Mouse (Mus musculus) thymus, adult 2 months (tissue): ENCODE results near the gene Sap30bp.

ENCODE experiments used
- CTCF ChIP-seq: fragments of 200-500 bp; IDR thresholded peaks from 2 replicates; pipeline ENCODE4 v1.5.1; 2012; ENCODE audit warnings: mild to moderate bottlenecking, control low read depth, low read length, moderate library complexity, borderline replicate concordance; ENCODE audit not compliant: control insufficient read depth, poor library complexity, insufficient read depth; ENCODE audit errors: extremely low read depth
- POLR2A ChIP-seq: fragments of 200-500 bp; IDR thresholded peaks from 2 replicates; pipeline ENCODE4 v1.6.1; 2012; ENCODE audit warnings: mild to moderate bottlenecking, low read length, control low read depth, moderate library complexity; ENCODE audit not compliant: control insufficient read depth, poor library complexity, insufficient read depth; ENCODE audit errors: extremely low read depth

DNA sequence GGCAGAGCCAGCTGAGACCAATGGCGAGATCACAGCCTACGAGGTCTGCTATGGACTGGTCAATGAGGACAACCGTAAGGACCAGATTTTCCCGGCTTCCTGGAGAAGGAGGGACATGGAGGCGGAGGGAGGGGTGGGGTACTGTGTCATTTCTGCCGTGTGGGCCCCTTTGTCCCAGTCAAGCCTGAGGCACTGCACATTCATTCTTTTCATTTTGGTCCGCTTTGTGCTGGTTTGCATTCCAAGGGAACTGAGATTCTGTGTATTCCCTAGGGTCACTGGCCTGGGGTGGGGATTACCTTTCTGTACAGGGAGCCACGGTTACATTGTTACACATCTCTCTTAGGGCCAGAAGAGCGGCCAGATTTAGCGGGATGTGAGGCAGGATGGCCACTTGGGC lies 67.5 kb downstream of the Sap30bp start:
- TF ChIP-seq POLR2A: no peak
- TF ChIP-seq CTCF: no peak
